Mouse (Mus musculus): ENCODE data around the gene Oard1. TPM values are rescaled to one million over a fixed set of nuclear protein-coding genes. Genes with fewer than 3 reads are reported as not detected.

Oard1 gene
- polyA plus RNA-seq, 1 experiment from 2014 or later, result 91.8 TPM

DNA sequence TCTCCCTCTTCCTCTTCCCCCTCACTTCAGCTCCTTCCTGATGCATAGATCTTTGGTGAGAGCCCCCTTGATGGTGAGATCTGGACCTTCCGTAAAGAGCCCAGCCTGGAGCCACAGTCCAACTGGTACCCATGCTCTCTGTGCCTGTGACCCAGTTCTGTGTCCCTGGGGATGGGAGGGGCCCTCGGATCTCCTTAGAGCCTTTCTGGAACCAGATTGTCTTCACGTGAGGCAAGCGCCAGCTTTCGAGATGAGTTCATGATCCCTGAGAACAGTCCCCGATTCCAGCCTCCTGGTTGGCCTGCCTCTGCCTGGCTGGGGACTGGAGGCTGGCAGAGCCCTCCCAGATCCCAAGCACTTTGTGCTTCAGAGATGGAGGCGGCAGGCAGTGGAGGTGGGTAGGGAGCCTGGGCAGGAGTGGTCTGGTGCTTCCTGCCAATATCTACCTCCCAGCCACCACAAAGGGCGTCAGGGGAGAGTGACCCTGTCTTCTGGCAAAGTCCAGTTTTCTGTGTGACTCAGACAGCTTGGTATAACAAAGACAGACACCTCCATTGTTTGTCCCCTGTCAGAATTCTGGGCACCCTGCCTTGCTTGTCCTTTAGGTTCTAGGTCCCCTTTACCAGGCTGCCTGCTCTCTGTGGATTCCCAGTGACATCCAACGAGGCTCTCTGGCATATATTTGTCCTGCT, 42.1 kb downstream of the Oard1 start:
- Histone ChIP-seq H3K36me3 (ENCODE audit: control insufficient read depth, insufficient read depth, low read length) (no peaks in the 10 kb centered on the region), H3K4me3 (ENCODE audit: low read depth, low read length) (no peak overlapping the region), H3K4me2 (ENCODE audit: low read depth, low read length, severe bottlenecking) (no peak overlapping the region), H3K27me3 (ENCODE audit: control insufficient read depth, insufficient read depth, low read length) (no peaks in the 10 kb centered on the region), H3K9ac (ENCODE audit: low read length) (no peak overlapping the region), H3K27ac (ENCODE audit: low read depth, low read length) (no peak overlapping the region), H3K4me1 (replicated peaks; ENCODE audit: control insufficient read depth, insufficient read depth, low read length) (no peaks in the 10 kb centered on the region), H3K9me3 (ENCODE audit: control insufficient read depth, low read length) (no peaks in the 10 kb centered on the region)
- 69% methylated on average over 9 of the region's 9 CpGs for WGBS
- DNase-seq (ENCODE audit: low spot score), result no peak
- ATAC-seq (replicated peaks; ENCODE audit: low FRiP score), result no peak

- H3K9me3 ChIP-seq (ENCODE audit: control insufficient read depth, low read length), result no peaks in the 10 kb centered on the region
- no peak for DNase-seq (ENCODE audit: low spot score)
- H3K27me3 ChIP-seq (ENCODE audit: control insufficient read depth, insufficient read depth, low read length), result no peaks in the 10 kb centered on the region
- H3K4me2 ChIP-seq (ENCODE audit: low read depth, low read length, severe bottlenecking), result no peak overlapping the region
- no peak overlapping the region for H3K9ac ChIP-seq (ENCODE audit: low read length)
- no peak overlapping the region for H3K27ac ChIP-seq (ENCODE audit: low read depth, low read length)
- WGBS, result 78% methylated on average over 7 of the region's 7 CpGs
- no peak overlapping the region for H3K4me3 ChIP-seq (ENCODE audit: low read depth, low read length)
- no peaks in the 10 kb centered on the region for H3K4me1 ChIP-seq (replicated peaks; ENCODE audit: control insufficient read depth, insufficient read depth, low read length)
- H3K36me3 ChIP-seq (ENCODE audit: control insufficient read depth, insufficient read depth, low read length), result no peaks in the 10 kb centered on the region
- ATAC-seq (replicated peaks; ENCODE audit: low FRiP score), result no peak
These were observed 43.7 kb downstream of the Oard1 start for GRCm38 (mm10) chr17:48453489-48453888.

- DNase-seq (ENCODE audit: low spot score) (no peak), ATAC-seq (replicated peaks; ENCODE audit: low FRiP score) (no peak)
- WGBS, result 56% methylated on average over 7 of the region's 7 CpGs
- Histone ChIP-seq H3K27ac (ENCODE audit: low read depth, low read length) (no peak overlapping the region), H3K27me3 (ENCODE audit: control insufficient read depth, insufficient read depth, low read length) (no peaks in the 10 kb centered on the region), H3K9me3 (ENCODE audit: control insufficient read depth, low read length) (no peaks in the 10 kb centered on the region), H3K4me3 (ENCODE audit: low read depth, low read length) (no peak overlapping the region), H3K9ac (ENCODE audit: low read length) (no peak overlapping the region), H3K4me1 (replicated peaks; ENCODE audit: control insufficient read depth, insufficient read depth, low read length) (no peaks in the 10 kb centered on the region), H3K4me2 (ENCODE audit: low read depth, low read length, severe bottlenecking) (no peak overlapping the region), H3K36me3 (ENCODE audit: control insufficient read depth, insufficient read depth, low read length) (no peaks in the 10 kb centered on the region)
These were observed 44.4 kb downstream of the Oard1 start for GRCm38 (mm10) chr17:48454190-48454589.

GRCm38 (mm10) chr17:48454688-48455087, 44.9 kb downstream of the Oard1 start, which contains the start of gene Unc5cl:
Gene Unc5cl, plus strand, starts transcription at chr17:48454901.
- Histone ChIP-seq H3K27ac (ENCODE audit: low read depth, low read length) (no peak within 1 kb of the TSS), H3K4me1 (replicated peaks; ENCODE audit: control insufficient read depth, insufficient read depth, low read length) (no peaks in the 10 kb centered on the region), H3K9me3 (ENCODE audit: control insufficient read depth, low read length) (no peaks in the 10 kb centered on the region), H3K4me3 (ENCODE audit: low read depth, low read length) (no peak within 1 kb of the TSS), H3K36me3 (ENCODE audit: control insufficient read depth, insufficient read depth, low read length) (no peaks in the 10 kb centered on the region), H3K27me3 (ENCODE audit: control insufficient read depth, insufficient read depth, low read length) (no peaks in the 10 kb centered on the region), H3K4me2 (ENCODE audit: low read depth, low read length, severe bottlenecking) (no peak within 1 kb of the TSS), H3K9ac (ENCODE audit: low read length) (no peak within 1 kb of the TSS)
- DNase-seq (ENCODE audit: low spot score), result no peak
- 61% methylated on average over 11 of the region's 11 CpGs for WGBS
- ATAC-seq (replicated peaks; ENCODE audit: low FRiP score), result no peak

DNA sequence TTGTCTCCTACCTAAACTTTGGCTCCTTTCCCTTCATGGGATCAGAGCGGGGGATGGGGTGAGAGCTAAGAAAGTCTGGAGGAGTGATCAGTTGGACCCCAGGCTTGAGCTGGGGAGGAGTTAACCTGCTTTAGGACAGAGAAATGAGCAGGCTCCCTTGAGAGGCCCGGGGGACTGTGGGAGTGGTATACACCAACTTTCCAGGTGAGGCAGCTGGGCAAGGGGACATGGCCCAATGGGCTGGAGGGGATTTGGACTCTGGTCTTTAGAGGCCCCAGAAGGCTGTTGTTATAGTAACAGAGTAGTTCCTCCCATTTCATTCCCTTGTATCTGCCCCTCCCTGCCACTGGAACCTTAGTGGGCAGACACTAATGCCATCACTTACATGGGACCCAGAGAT, 46.1 kb downstream of the Oard1 start:
- ATAC-seq (replicated peaks; ENCODE audit: low FRiP score) (no peak), DNase-seq (ENCODE audit: low spot score) (no peak)
- 96% methylated on average over 2 of the region's 2 CpGs for WGBS
- no peak overlapping the region for H3K9ac ChIP-seq (ENCODE audit: low read length)
- H3K27ac ChIP-seq (ENCODE audit: low read depth, low read length), result no peak overlapping the region
- H3K4me2 ChIP-seq (ENCODE audit: low read depth, low read length, severe bottlenecking), result no peak overlapping the region
- H3K9me3 ChIP-seq (ENCODE audit: control insufficient read depth, low read length), result no peaks in the 10 kb centered on the region
- H3K27me3 ChIP-seq (ENCODE audit: control insufficient read depth, insufficient read depth, low read length), result no peaks in the 10 kb centered on the region
- H3K4me3 ChIP-seq (ENCODE audit: low read depth, low read length), result no peak overlapping the region
- H3K36me3 ChIP-seq (ENCODE audit: control insufficient read depth, insufficient read depth, low read length), result no peaks in the 10 kb centered on the region
- no peaks in the 10 kb centered on the region for H3K4me1 ChIP-seq (replicated peaks; ENCODE audit: control insufficient read depth, insufficient read depth, low read length)

GRCm38 (mm10) chr17:48457971-48458653, 48.3 kb downstream of the Oard1 start:
- Histone ChIP-seq H3K4me1 (replicated peaks; ENCODE audit: control insufficient read depth, insufficient read depth, low read length) (no peaks in the 10 kb centered on the region), H3K27ac (ENCODE audit: low read depth, low read length) (no peak overlapping the region), H3K4me2 (ENCODE audit: low read depth, low read length, severe bottlenecking) (no peak overlapping the region), H3K4me3 (ENCODE audit: low read depth, low read length) (no peak overlapping the region), H3K9ac (ENCODE audit: low read length) (no peak overlapping the region), H3K9me3 (ENCODE audit: control insufficient read depth, low read length) (no peaks in the 10 kb centered on the region), H3K36me3 (ENCODE audit: control insufficient read depth, insufficient read depth, low read length) (no peaks in the 10 kb centered on the region), H3K27me3 (ENCODE audit: control insufficient read depth, insufficient read depth, low read length) (no peaks in the 10 kb centered on the region)
- ATAC-seq (replicated peaks; ENCODE audit: low FRiP score) (no peak), DNase-seq (ENCODE audit: low spot score) (no peak)
- 85% methylated on average over 13 of the region's 13 CpGs for WGBS

GRCm38 (mm10) chr17:48462096-48462495, 52.3 kb downstream of the Oard1 start:
- WGBS, result 96% methylated on average over 13 of the region's 13 CpGs
- Histone ChIP-seq H3K4me2 (ENCODE audit: low read depth, low read length, severe bottlenecking) (no peak overlapping the region), H3K9me3 (ENCODE audit: control insufficient read depth, low read length) (no peaks in the 10 kb centered on the region), H3K4me1 (replicated peaks; ENCODE audit: control insufficient read depth, insufficient read depth, low read length) (no peaks in the 10 kb centered on the region), H3K27ac (ENCODE audit: low read depth, low read length) (no peak overlapping the region), H3K9ac (ENCODE audit: low read length) (no peak overlapping the region), H3K36me3 (ENCODE audit: control insufficient read depth, insufficient read depth, low read length) (no peaks in the 10 kb centered on the region), H3K27me3 (ENCODE audit: control insufficient read depth, insufficient read depth, low read length) (no peaks in the 10 kb centered on the region), H3K4me3 (ENCODE audit: low read depth, low read length) (no peak overlapping the region)
- no peak for DNase-seq (ENCODE audit: low spot score)
- no peak for ATAC-seq (replicated peaks; ENCODE audit: low FRiP score)

DNA sequence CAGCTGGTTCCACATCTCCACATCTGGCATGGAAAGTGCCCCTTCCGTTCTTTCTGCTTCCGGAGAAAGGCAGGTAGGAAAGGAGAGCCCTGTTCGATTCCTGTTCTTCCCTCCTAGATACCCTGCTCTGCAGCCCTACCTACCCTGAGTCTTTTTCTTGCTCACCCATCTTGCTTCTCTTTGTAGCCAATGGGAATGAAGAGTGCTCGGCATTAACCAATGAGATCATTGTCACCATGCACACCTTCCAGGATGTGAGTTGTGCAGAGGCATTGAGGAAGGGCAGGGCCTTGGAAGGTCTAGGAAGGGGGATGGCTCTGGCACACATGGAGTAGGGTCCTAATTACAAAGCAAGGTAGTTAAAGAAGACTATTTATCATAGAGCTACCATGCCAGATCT, 53.6 kb downstream of the Oard1 start:
- no peaks in the 10 kb centered on the region for H3K27me3 ChIP-seq (ENCODE audit: control insufficient read depth, insufficient read depth, low read length)
- no peak for DNase-seq (ENCODE audit: low spot score)
- no peak for ATAC-seq (replicated peaks; ENCODE audit: low FRiP score)
- H3K4me2 ChIP-seq (ENCODE audit: low read depth, low read length, severe bottlenecking), result no peak overlapping the region
- H3K27ac ChIP-seq (ENCODE audit: low read depth, low read length), result no peak overlapping the region
- WGBS, result 91% methylated on average over 4 of the region's 4 CpGs
- H3K4me3 ChIP-seq (ENCODE audit: low read depth, low read length), result no peak overlapping the region
- no peaks in the 10 kb centered on the region for H3K36me3 ChIP-seq (ENCODE audit: control insufficient read depth, insufficient read depth, low read length)
- no peaks in the 10 kb centered on the region; the same call in 1 of the 2 replicates for H3K4me1 ChIP-seq (replicated peaks; ENCODE audit: control insufficient read depth, insufficient read depth, low read length)
- H3K9me3 ChIP-seq (ENCODE audit: control insufficient read depth, low read length), result no peaks in the 10 kb centered on the region
- H3K9ac ChIP-seq (ENCODE audit: low read length), result no peak overlapping the region

All from forebrain, embryonic 11.5 days (tissue).